Mouse (Mus musculus) embryonic fibroblast, embryonic 13.5 days (primary cell): Measurements from ENCODE around the gene Slc12a6. TPM values are rescaled to one million over a fixed set of nuclear protein-coding genes. Genes with fewer than 3 reads are reported as not detected.
A peak's percentile ranks its signal among the peaks of the same experiment; 100 is the strongest.

Experiments used
- H3K27ac ChIP-seq: 2 replicates; pipeline ENCODE4 v1.5.1; 2012; ENCODE audit warnings: low read length, control low read depth, inconsistent platforms; ENCODE audit not compliant: insufficient read depth
- H3K4me1 ChIP-seq: 2 replicates; pipeline ENCODE4 v1.6.1; 2011; ENCODE audit warnings: low read length; ENCODE audit not compliant: control insufficient read depth, insufficient read depth
- H3K4me3 ChIP-seq: 2 replicates; pipeline ENCODE4 v1.5.1; 2011; ENCODE audit warnings: mild to moderate bottlenecking, control low read depth, low read length; ENCODE audit not compliant: insufficient read depth
- CTCF ChIP-seq: IDR thresholded peaks from 2 replicates; pipeline ENCODE4 v1.5.1; 2011; ENCODE audit warnings: mild to moderate bottlenecking, control low read depth, low read length, moderate library complexity, borderline replicate concordance; ENCODE audit not compliant: insufficient read depth
- POLR2A ChIP-seq: IDR thresholded peaks from 2 replicates; pipeline ENCODE4 v1.6.1; 2011; ENCODE audit warnings: low read depth, mild to moderate bottlenecking, control low read depth, low read length, moderate library complexity
- polyA plus RNA-seq: library from polyadenylated mRNA; stranded (reverse); fragments of >200 nt; gene quantifications from 2 replicates; pipeline ENCODE4 v1.2.4, GENCODE M21; 2011; ENCODE audit warnings: low read depth; ENCODE audit not compliant: missing spikeins, insufficient read length

The Slc12a6 gene
- 27.9 and 29.2 TPM in 2 replicates for polyA plus RNA-seq

- TF ChIP-seq POLR2A (peak; percentile 49), CTCF (no peak)
- peak within 1 kb of the TSS; percentile 72 for H3K4me3 ChIP-seq
- no peak within 1 kb of the TSS for H3K27ac ChIP-seq
- peaks cover 3% of the 10 kb centered on the region; the same call in 1 of the 2 replicates for H3K4me1 ChIP-seq
Measured at GRCm38 (mm10) chr2:112265448-112266241, at the start of gene Slc12a6. Slc12a6 (plus strand) TSS chr2:112265825.

- 0 out of 2 replicates have a peak, but pooled peaks have one; percentile 12 for TF ChIP-seq CTCF
- TF ChIP-seq POLR2A: no peak
- H3K4me3 ChIP-seq: no peak overlapping the region
- no peak overlapping the region for H3K27ac ChIP-seq
- no peaks in the 10 kb centered on the region for H3K4me1 ChIP-seq
Measured at GRCm38 (mm10) chr2:112215977-112216376, 49.6 kb upstream of the Slc12a6 start.

GRCm38 (mm10) chr2:112217614-112218013 is 48.0 kb upstream of the Slc12a6 start:
- Histone ChIP-seq H3K4me3 (no peak overlapping the region), H3K4me1 (no peaks in the 10 kb centered on the region), H3K27ac (no peak overlapping the region)
- TF ChIP-seq POLR2A: no peak
- TF ChIP-seq CTCF: no peak

GRCm38 (mm10) chr2:112220880-112221279 is 44.7 kb upstream of the Slc12a6 start:
- Histone ChIP-seq H3K4me1 (no peaks in the 10 kb centered on the region), H3K4me3 (no peak overlapping the region), H3K27ac (no peak overlapping the region)
- TF ChIP-seq CTCF: no peak
- TF ChIP-seq POLR2A: no peak

- no peak overlapping the region for H3K27ac ChIP-seq
- no peaks in the 10 kb centered on the region for H3K4me1 ChIP-seq
- H3K4me3 ChIP-seq: no peak overlapping the region
- TF ChIP-seq POLR2A: no peak
- TF ChIP-seq CTCF: no peak
Measured at GRCm38 (mm10) chr2:112222607-112223006, 43.0 kb upstream of the Slc12a6 start.

- Histone ChIP-seq H3K4me3 (no peak overlapping the region), H3K4me1 (no peaks in the 10 kb centered on the region), H3K27ac (no peak overlapping the region)
- TF ChIP-seq CTCF (no peak), POLR2A (no peak)
Measured at GRCm38 (mm10) chr2:112224356-112224755, 41.3 kb upstream of the Slc12a6 start.

- TF ChIP-seq CTCF: no peak
- no peak for TF ChIP-seq POLR2A
- Histone ChIP-seq H3K4me3 (no peak overlapping the region), H3K27ac (no peak overlapping the region), H3K4me1 (no peaks in the 10 kb centered on the region)
Measured at GRCm38 (mm10) chr2:112232623-112233022, 33.0 kb upstream of the Slc12a6 start.

- H3K4me3 ChIP-seq: no peak overlapping the region
- H3K4me1 ChIP-seq: no peaks in the 10 kb centered on the region
- H3K27ac ChIP-seq: no peak overlapping the region
- no peak for TF ChIP-seq POLR2A
- no peak for TF ChIP-seq CTCF
Measured at GRCm38 (mm10) chr2:112236620-112237019, 29.0 kb upstream of the Slc12a6 start.

GRCm38 (mm10) chr2:112238006-112238405 is 27.6 kb upstream of the Slc12a6 start:
- Histone ChIP-seq H3K4me1 (no peaks in the 10 kb centered on the region), H3K27ac (no peak overlapping the region), H3K4me3 (no peak overlapping the region)
- TF ChIP-seq POLR2A: peak; percentile 40; the same call in 1 of the 2 replicates
- TF ChIP-seq CTCF: no peak

- H3K27ac ChIP-seq: peak within 1 kb of the TSS; percentile 74
- TF ChIP-seq CTCF (peak; percentile 86), POLR2A (peak; percentile 56; the same call in 1 of the 2 replicates)
Measured at GRCm38 (mm10) chr2:112239212-112239934, 26.3 kb upstream of the Slc12a6 start, which contains the start of gene Lpcat4. Lpcat4 (plus strand) TSS chr2:112239468.

More at GRCm38 (mm10) chr2:112239212-112239934, 26.3 kb upstream of the Slc12a6 start, which contains the start of gene Lpcat4:
- H3K4me3 ChIP-seq: peak within 1 kb of the TSS; percentile 89
- H3K4me1 ChIP-seq: no peaks in the 10 kb centered on the region
